Mouse (Mus musculus) neural tube, embryonic 13.5 days (tissue): Measurements from ENCODE around the gene Vps8. TPM values are rescaled to one million over a fixed set of nuclear protein-coding genes. Genes with fewer than 3 reads are reported as not detected.

ENCODE experiments used
- ATAC-seq: fragments of 200-750 bp; cut with Nextera tagmentation; 2 replicates; pipeline ENCODE4 v1.8.0; 2017; ENCODE audit warnings: low read depth, mild to moderate bottlenecking, moderate TSS enrichment, moderate library complexity
- H3K27ac ChIP-seq: fragments of 300-500 bp; sonication (generic); replicated peaks from 2 replicates; pipeline ENCODE4 v1.5.1; 2015; ENCODE audit warnings: moderate library complexity, mild to moderate bottlenecking, inconsistent platforms
- H3K27me3 ChIP-seq: fragments of 300-500 bp; sonication (generic); 2 replicates; pipeline ENCODE4 v1.6.1; 2015; ENCODE audit warnings: mild to moderate bottlenecking, inconsistent platforms
- H3K36me3 ChIP-seq: fragments of 300-500 bp; sonication (generic); 2 replicates; pipeline ENCODE4 v1.6.1; 2015; ENCODE audit warnings: mild to moderate bottlenecking, inconsistent platforms
- H3K4me1 ChIP-seq: fragments of 300-500 bp; sonication (generic); replicated peaks from 2 replicates; pipeline ENCODE4 v1.6.1; 2015; ENCODE audit warnings: inconsistent platforms
- H3K4me2 ChIP-seq: fragments of 300-500 bp; sonication (generic); 2 replicates; pipeline ENCODE4 v1.6.1; 2015; ENCODE audit warnings: inconsistent platforms, mild to moderate bottlenecking, moderate library complexity
- H3K4me3 ChIP-seq: fragments of 300-500 bp; sonication (generic); 2 replicates; pipeline ENCODE4 v1.5.1; 2015; ENCODE audit warnings: mild to moderate bottlenecking, inconsistent platforms
- H3K9ac ChIP-seq: fragments of 300-500 bp; sonication (generic); 2 replicates; pipeline ENCODE4 v1.6.1; 2015; ENCODE audit warnings: moderate library complexity, mild to moderate bottlenecking, inconsistent platforms
- H3K9me3 ChIP-seq: fragments of 300-500 bp; sonication (generic); 2 replicates; pipeline ENCODE4 v1.6.1; 2016; ENCODE audit warnings: inconsistent platforms
- WGBS: fragments of 180-500 bp; shearing (Covaris S2); methylation state at CpG from one replicate; pipeline ENCODE4 v1.1.7; 2015; 5-methylcytosine and 5-hydroxymethylcytosine counted together
- polyA plus RNA-seq: library from polyadenylated mRNA; unstranded; fragments of >200 nt; fragmentation: Nextera tagmentation; extraction: Ambion mirVana; gene quantifications from 2 replicates; pipeline ENCODE4 v1.2.1, GENCODE M21; 2015

The Vps8 gene
- polyA plus RNA-seq, 1 experiment from 2014 or later: 26.7 TPM

- no peaks in the 10 kb centered on the region for H3K9me3 ChIP-seq
- H3K4me2 ChIP-seq: no peak overlapping the region
- H3K9ac ChIP-seq: no peak overlapping the region
- no peak overlapping the region for H3K4me3 ChIP-seq
- peaks cover 19% of the 10 kb centered on the region for H3K4me1 ChIP-seq
- H3K27ac ChIP-seq: no peak overlapping the region; the same call in 1 of the 2 replicates
- H3K27me3 ChIP-seq: no peaks in the 10 kb centered on the region
- ATAC-seq: no peak
- H3K36me3 ChIP-seq: peaks cover 25% of the 10 kb centered on the region; the same call in 1 of the 2 replicates
- WGBS: 86% methylated on average over 3 of the region's 3 CpGs
Measured at GRCm38 (mm10) chr16:21641944-21642343, 219.0 kb downstream of the Vps8 start.

- ATAC-seq: no peak
- H3K27ac ChIP-seq: peak overlapping the region; percentile 70
- 98% methylated on average over 5 of the region's 5 CpGs for WGBS
Measured at GRCm38 (mm10) chr16:21642906-21643305, 220.0 kb downstream of the Vps8 start.

DNA sequence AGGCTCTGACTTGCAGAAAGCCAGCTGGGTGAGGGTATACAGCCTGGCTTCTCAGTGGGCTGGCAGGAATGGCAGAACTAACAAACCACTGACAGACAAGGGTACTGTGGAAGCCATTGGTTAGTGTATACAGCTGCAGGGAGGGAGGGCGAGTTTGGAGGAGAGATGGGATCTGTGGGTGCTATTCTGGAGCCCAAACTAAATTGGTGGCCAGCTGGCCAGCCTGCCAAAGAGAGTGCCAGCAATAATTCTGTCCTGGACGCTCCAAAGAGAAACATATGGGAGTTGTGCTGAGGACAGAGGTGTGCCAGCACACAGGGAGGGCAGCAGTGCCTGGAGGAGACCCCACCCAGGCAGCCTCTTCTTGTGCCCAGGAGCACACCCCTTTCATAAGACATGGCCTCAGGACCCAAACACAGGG, 220.7 kb downstream of the Vps8 start:
- no peak overlapping the region for H3K4me2 ChIP-seq
- 70% methylated on average over 2 of the region's 2 CpGs for WGBS
- no peaks in the 10 kb centered on the region for H3K9me3 ChIP-seq
- no peak overlapping the region for H3K4me3 ChIP-seq
- no peak; the same call in 1 of the 2 replicates for ATAC-seq
- H3K36me3 ChIP-seq: peaks cover 34% of the 10 kb centered on the region
- H3K27ac ChIP-seq: peak overlapping the region; percentile 70
- no peaks in the 10 kb centered on the region for H3K27me3 ChIP-seq
- peak overlapping the region; percentile 45 for H3K9ac ChIP-seq
- peaks cover 19% of the 10 kb centered on the region for H3K4me1 ChIP-seq

More at GRCm38 (mm10) chr16:21642906-21643305, 220.0 kb downstream of the Vps8 start:
- Histone ChIP-seq H3K4me3 (no peak overlapping the region), H3K9ac (no peak overlapping the region), H3K4me1 (peaks cover 19% of the 10 kb centered on the region), H3K4me2 (no peak overlapping the region), H3K27me3 (no peaks in the 10 kb centered on the region), H3K9me3 (no peaks in the 10 kb centered on the region), H3K36me3 (peaks cover 30% of the 10 kb centered on the region)

- Histone ChIP-seq H3K4me3 (no peak overlapping the region), H3K4me1 (peaks cover 19% of the 10 kb centered on the region), H3K27me3 (no peaks in the 10 kb centered on the region), H3K9ac (peak overlapping the region; percentile 45), H3K27ac (peak overlapping the region; percentile 70), H3K4me2 (no peak overlapping the region), H3K36me3 (peaks cover 34% of the 10 kb centered on the region), H3K9me3 (no peaks in the 10 kb centered on the region)
- 50% methylated on average over 17 of the region's 17 CpGs for WGBS
- ATAC-seq: peak; percentile 46
Measured at GRCm38 (mm10) chr16:21644066-21644561, 221.2 kb downstream of the Vps8 start.

- Histone ChIP-seq H3K36me3 (peaks cover 37% of the 10 kb centered on the region), H3K4me2 (no peak overlapping the region), H3K27me3 (no peaks in the 10 kb centered on the region), H3K4me3 (no peak overlapping the region), H3K9ac (no peak overlapping the region), H3K4me1 (peaks cover 19% of the 10 kb centered on the region), H3K9me3 (no peaks in the 10 kb centered on the region), H3K27ac (peak overlapping the region; percentile 70)
- WGBS: 73% methylated on average over 3 of the region's 3 CpGs
- ATAC-seq: no peak
Measured at GRCm38 (mm10) chr16:21644574-21644973, 221.7 kb downstream of the Vps8 start.

- Histone ChIP-seq H3K27ac (no peak overlapping the region), H3K27me3 (no peaks in the 10 kb centered on the region), H3K9me3 (no peaks in the 10 kb centered on the region), H3K4me3 (no peak overlapping the region), H3K4me2 (no peak overlapping the region), H3K4me1 (peaks cover 19% of the 10 kb centered on the region), H3K36me3 (peaks cover 37% of the 10 kb centered on the region), H3K9ac (no peak overlapping the region)
- WGBS: 71% methylated on average over 3 of the region's 3 CpGs
- no peak for ATAC-seq
Measured at GRCm38 (mm10) chr16:21645915-21646314, 223.0 kb downstream of the Vps8 start.

DNA sequence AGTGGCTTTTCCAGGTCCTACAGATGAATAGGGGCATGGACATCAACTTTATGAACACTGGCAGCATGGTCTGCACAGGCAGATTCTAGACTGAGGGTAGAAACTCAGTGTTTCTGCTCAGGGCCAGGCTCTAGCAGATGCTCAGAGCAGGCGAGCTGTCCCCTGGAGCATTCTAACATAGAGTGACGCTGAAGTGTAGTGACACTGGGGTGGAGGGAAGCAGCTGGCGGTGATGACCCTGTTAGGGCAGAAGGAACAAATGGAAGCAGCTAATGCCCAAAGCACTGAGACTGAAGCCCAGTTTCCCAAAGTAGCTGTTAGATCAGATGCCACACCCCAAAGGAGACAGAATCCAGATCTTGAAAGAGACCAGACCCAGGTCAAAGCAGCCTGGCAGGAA, 223.6 kb downstream of the Vps8 start:
- 57% methylated on average over 3 of the region's 3 CpGs for WGBS
- H3K27me3 ChIP-seq: no peaks in the 10 kb centered on the region
- no peaks in the 10 kb centered on the region for H3K9me3 ChIP-seq
- ATAC-seq: no peak
- H3K4me1 ChIP-seq: peaks cover 19% of the 10 kb centered on the region
- no peak overlapping the region for H3K4me2 ChIP-seq
- peaks cover 36% of the 10 kb centered on the region for H3K36me3 ChIP-seq
- no peak overlapping the region for H3K9ac ChIP-seq
- no peak overlapping the region; the same call in 1 of the 2 replicates for H3K27ac ChIP-seq
- H3K4me3 ChIP-seq: no peak overlapping the region

- WGBS: 90% methylated on average over 4 of the region's 4 CpGs
- peaks cover 38% of the 10 kb centered on the region for H3K36me3 ChIP-seq
- no peak overlapping the region for H3K4me2 ChIP-seq
- H3K4me3 ChIP-seq: no peak overlapping the region
- H3K9ac ChIP-seq: no peak overlapping the region
- no peaks in the 10 kb centered on the region for H3K27me3 ChIP-seq
- H3K27ac ChIP-seq: no peak overlapping the region
- no peak for ATAC-seq
- no peaks in the 10 kb centered on the region for H3K9me3 ChIP-seq
- peaks cover 22% of the 10 kb centered on the region for H3K4me1 ChIP-seq
Measured at GRCm38 (mm10) chr16:21648800-21649199, 225.9 kb downstream of the Vps8 start.

DNA sequence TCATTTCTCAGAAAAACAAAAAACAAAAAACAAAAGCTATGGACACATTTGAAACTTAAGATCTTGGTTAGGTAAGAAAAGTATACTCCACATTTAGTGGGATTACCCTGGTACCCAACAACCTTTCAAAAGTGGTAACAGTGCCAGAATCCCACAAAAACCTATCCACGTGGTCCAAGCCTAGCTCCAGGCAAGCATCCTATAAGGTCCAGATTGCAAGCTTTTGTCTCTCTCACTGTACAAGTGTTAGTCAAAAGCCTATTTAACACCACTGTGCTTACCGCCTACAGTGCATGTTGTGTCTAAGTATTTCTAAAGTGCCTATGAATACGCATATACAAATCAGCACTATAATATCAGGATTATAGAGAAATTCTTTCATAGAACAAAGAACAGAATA, 227.4 kb downstream of the Vps8 start:
- Histone ChIP-seq H3K27me3 (no peaks in the 10 kb centered on the region), H3K4me2 (no peak overlapping the region), H3K4me1 (peaks cover 14% of the 10 kb centered on the region), H3K9ac (no peak overlapping the region), H3K4me3 (no peak overlapping the region), H3K9me3 (no peaks in the 10 kb centered on the region), H3K27ac (no peak overlapping the region), H3K36me3 (peaks cover 34% of the 10 kb centered on the region)
- WGBS: 86% methylated on average over 3 of the region's 3 CpGs
- ATAC-seq: no peak

DNA sequence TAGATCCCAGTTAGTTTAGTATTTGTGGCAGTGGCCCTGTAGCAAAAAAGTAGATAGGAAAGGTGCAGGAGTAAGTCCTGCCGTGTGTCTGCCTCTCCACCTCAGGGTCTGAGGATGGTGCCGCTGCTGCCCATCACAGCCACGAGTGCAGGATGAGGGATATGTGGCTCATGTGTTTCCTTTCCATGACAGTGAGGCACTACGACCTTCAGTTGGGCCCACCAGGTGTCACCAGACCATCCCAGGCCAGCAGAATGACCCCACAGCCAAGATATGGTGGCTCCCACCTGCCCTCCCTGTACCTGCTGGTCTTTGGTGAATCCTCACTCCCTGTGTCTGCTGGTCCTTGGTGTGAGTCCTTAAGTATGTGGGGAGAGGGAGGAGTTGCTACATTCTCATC, 228.2 kb downstream of the Vps8 start:
- H3K4me2 ChIP-seq: no peak overlapping the region
- no peak overlapping the region for H3K4me3 ChIP-seq
- H3K9ac ChIP-seq: no peak overlapping the region
- H3K27ac ChIP-seq: no peak overlapping the region
- H3K36me3 ChIP-seq: peaks cover 34% of the 10 kb centered on the region
- no peaks in the 10 kb centered on the region for H3K9me3 ChIP-seq
- H3K4me1 ChIP-seq: peaks cover 17% of the 10 kb centered on the region
- no peak for ATAC-seq
- H3K27me3 ChIP-seq: no peaks in the 10 kb centered on the region
- 91% methylated on average over 4 of the region's 4 CpGs for WGBS

- H3K4me2 ChIP-seq: no peak overlapping the region
- H3K27ac ChIP-seq: no peak overlapping the region
- peaks cover 17% of the 10 kb centered on the region for H3K4me1 ChIP-seq
- no peaks in the 10 kb centered on the region for H3K27me3 ChIP-seq
- H3K4me3 ChIP-seq: no peak overlapping the region
- no peak overlapping the region for H3K9ac ChIP-seq
- no peaks in the 10 kb centered on the region for H3K9me3 ChIP-seq
- ATAC-seq: no peak
- H3K36me3 ChIP-seq: peaks cover 27% of the 10 kb centered on the region
- 77% methylated on average over 15 of the region's 15 CpGs for WGBS
Measured at GRCm38 (mm10) chr16:21653151-21653550, 230.2 kb downstream of the Vps8 start.

GRCm38 (mm10) chr16:21654384-21654783, 231.5 kb downstream of the Vps8 start:
- no peaks in the 10 kb centered on the region for H3K27me3 ChIP-seq
- H3K27ac ChIP-seq: peak overlapping the region; percentile 77
- H3K4me2 ChIP-seq: no peak overlapping the region
- peaks cover 4% of the 10 kb centered on the region; the same call in 1 of the 2 replicates for H3K9me3 ChIP-seq
- H3K4me1 ChIP-seq: peaks cover 17% of the 10 kb centered on the region
- 37% methylated on average over 5 of the region's 5 CpGs for WGBS
- peaks cover 26% of the 10 kb centered on the region for H3K36me3 ChIP-seq
- ATAC-seq: peak; percentile 61; the same call in 1 of the 2 replicates
- no peak overlapping the region for H3K9ac ChIP-seq
- no peak overlapping the region for H3K4me3 ChIP-seq

DNA sequence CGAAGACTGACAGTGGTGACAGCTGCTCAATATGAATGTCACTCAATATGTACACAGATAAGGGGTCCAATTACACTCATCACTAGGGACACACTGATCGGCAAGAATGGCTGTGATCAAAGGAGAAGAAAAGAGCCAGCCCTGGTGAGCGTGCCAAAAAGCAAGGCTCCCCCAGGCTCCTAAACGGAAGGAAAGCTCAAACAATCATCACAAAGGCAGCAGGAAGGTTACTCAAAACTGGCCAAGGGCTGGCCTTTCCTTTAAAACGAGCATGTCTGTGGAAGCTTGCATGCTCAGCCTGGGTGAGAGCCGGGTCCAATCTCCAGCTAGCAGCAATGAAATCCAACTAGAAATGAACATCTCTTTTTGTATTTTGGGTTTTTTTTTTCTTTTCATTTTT, 232.4 kb downstream of the Vps8 start:
- Histone ChIP-seq H3K27me3 (no peaks in the 10 kb centered on the region), H3K4me3 (no peak overlapping the region), H3K9ac (no peak overlapping the region), H3K9me3 (peaks cover 5% of the 10 kb centered on the region; the same call in 1 of the 2 replicates), H3K36me3 (peaks cover 31% of the 10 kb centered on the region), H3K4me2 (no peak overlapping the region), H3K4me1 (peaks cover 21% of the 10 kb centered on the region), H3K27ac (peak overlapping the region; percentile 77)
- 0 out of 2 replicates have a peak, but pooled peaks have one; percentile 13 for ATAC-seq
- 43% methylated on average over 6 of the region's 6 CpGs for WGBS
